Mouse (Mus musculus) midbrain, postnatal 0 days (tissue): ENCODE measurements around the gene Crygc. TPM values are rescaled to one million over a fixed set of nuclear protein-coding genes. Genes with fewer than 3 reads are reported as not detected.

Experiments
- ATAC-seq: fragments of 200-750 bp; cut with Nextera tagmentation; 2 replicates; pipeline ENCODE4 v1.8.0; 2017; ENCODE audit warnings: moderate number of reproducible peaks, mild to moderate bottlenecking, moderate TSS enrichment, moderate library complexity; ENCODE audit not compliant: low FRiP score
- DNase-seq: peaks from one replicate; pipeline ENCODE4 v3.0.0-alpha.2; 2015; ENCODE audit warnings: low spot score
- H3K27ac ChIP-seq: fragments of 300-500 bp; sonication (generic); 2 replicates; pipeline ENCODE4 v1.5.1; 2014; ENCODE audit warnings: low read depth, mild to moderate bottlenecking, low read length, mixed read lengths
- H3K27me3 ChIP-seq: fragments of 300-500 bp; sonication (generic); 2 replicates; pipeline ENCODE4 v1.6.1; 2014; ENCODE audit warnings: low read length, control low read depth, mixed read lengths; ENCODE audit not compliant: insufficient read depth
- H3K36me3 ChIP-seq: fragments of 300-500 bp; sonication (generic); 2 replicates; pipeline ENCODE4 v1.6.1; 2014; ENCODE audit warnings: low read length, control low read depth, mixed read lengths; ENCODE audit not compliant: insufficient read depth
- H3K4me1 ChIP-seq: fragments of 300-500 bp; sonication (generic); 2 replicates; pipeline ENCODE4 v1.6.1; 2014; ENCODE audit warnings: mild to moderate bottlenecking, control low read depth, antibody characterized with exemption, low read length, mixed read lengths; ENCODE audit not compliant: insufficient read depth
- H3K4me2 ChIP-seq: fragments of 300-500 bp; sonication (generic); 2 replicates; pipeline ENCODE4 v1.6.1; 2014; ENCODE audit warnings: low read depth, mild to moderate bottlenecking, low read length, mixed read lengths; ENCODE audit not compliant: poor library complexity, severe bottlenecking
- H3K4me3 ChIP-seq: fragments of 300-500 bp; sonication (generic); 2 replicates; pipeline ENCODE4 v1.5.1; 2014; ENCODE audit warnings: low read depth, mild to moderate bottlenecking, low read length, moderate library complexity
- H3K9ac ChIP-seq: fragments of 300-500 bp; sonication (generic); replicated peaks from 2 replicates; pipeline ENCODE4 v1.6.1; 2014; ENCODE audit warnings: mild to moderate bottlenecking, low read length, moderate library complexity, mixed read lengths; ENCODE audit not compliant: poor library complexity, severe bottlenecking
- H3K9me3 ChIP-seq: fragments of 300-500 bp; sonication (generic); 2 replicates; pipeline ENCODE4 v1.6.1; 2016; ENCODE audit warnings: low read length, control low read depth
- CTCF ChIP-seq: IDR thresholded peaks from 2 replicates; pipeline ENCODE4 v1.5.1; 2016; ENCODE audit warnings: antibody characterized with exemption, mild to moderate bottlenecking
- WGBS: fragments of 180-500 bp; shearing (Covaris S2); extraction: QIAGEN DNeasy Blood & Tissue Kit; methylation state at CpG from one replicate; pipeline ENCODE4 v1.1.7; 2014; 5-methylcytosine and 5-hydroxymethylcytosine counted together
- polyA plus RNA-seq: library from polyadenylated mRNA; unstranded; fragments of >200 nt; fragmentation: Nextera tagmentation; extraction: Ambion mirVana; gene quantifications from 2 replicates; pipeline ENCODE4 v1.2.1, GENCODE M21; 2015
- total RNA-seq: library from RNA; depleted of rRNA; stranded (reverse); fragments of >200 nt; gene quantifications from 2 replicates; pipeline ENCODE4 v1.2.3, GENCODE M21; 2014

Gene Crygc
- total and polyA plus RNA-seq, 2 experiments from 2014 or later = not detected

- peak overlapping the region; percentile 28 for H3K4me2 ChIP-seq
- no peak for ATAC-seq
These were observed 39.3 kb upstream of the Crygc start for GRCm38 (mm10) chr1:65112807-65113196.

GRCm38 (mm10) chr1:65112031-65112806 lies 38.7 kb upstream of the Crygc start:
- 10% methylated on average over 8 of the region's 8 CpGs for WGBS
- ATAC-seq (0 out of 2 replicates have a peak, but pooled peaks have one; percentile 72), DNase-seq (peak; percentile 92)
- H3K4me2 ChIP-seq = peak overlapping the region; percentile 28
- H3K36me3 ChIP-seq = no peaks in the 10 kb centered on the region
- TF ChIP-seq CTCF = peak; percentile 96
- no peak overlapping the region for H3K27ac ChIP-seq
- no peaks in the 10 kb centered on the region for H3K4me1 ChIP-seq
- H3K9ac ChIP-seq = no peak overlapping the region
- 0 out of 2 replicates have a peak overlapping the region, but pooled peaks have one; percentile 6 for H3K4me3 ChIP-seq
- no peaks in the 10 kb centered on the region for H3K27me3 ChIP-seq
- H3K9me3 ChIP-seq = no peaks in the 10 kb centered on the region

More at GRCm38 (mm10) chr1:65112807-65113196, 39.3 kb upstream of the Crygc start:
- H3K27ac ChIP-seq = no peak overlapping the region
- H3K36me3 ChIP-seq = no peaks in the 10 kb centered on the region
- no peaks in the 10 kb centered on the region for H3K4me1 ChIP-seq
- no peaks in the 10 kb centered on the region for H3K9me3 ChIP-seq
- no peak for TF ChIP-seq CTCF
- WGBS = 54% methylated on average over 14 of the region's 14 CpGs
- H3K27me3 ChIP-seq = no peaks in the 10 kb centered on the region
- DNase-seq = no peak
- H3K9ac ChIP-seq = no peak overlapping the region
- 0 out of 2 replicates have a peak overlapping the region, but pooled peaks have one; percentile 6 for H3K4me3 ChIP-seq

DNA sequence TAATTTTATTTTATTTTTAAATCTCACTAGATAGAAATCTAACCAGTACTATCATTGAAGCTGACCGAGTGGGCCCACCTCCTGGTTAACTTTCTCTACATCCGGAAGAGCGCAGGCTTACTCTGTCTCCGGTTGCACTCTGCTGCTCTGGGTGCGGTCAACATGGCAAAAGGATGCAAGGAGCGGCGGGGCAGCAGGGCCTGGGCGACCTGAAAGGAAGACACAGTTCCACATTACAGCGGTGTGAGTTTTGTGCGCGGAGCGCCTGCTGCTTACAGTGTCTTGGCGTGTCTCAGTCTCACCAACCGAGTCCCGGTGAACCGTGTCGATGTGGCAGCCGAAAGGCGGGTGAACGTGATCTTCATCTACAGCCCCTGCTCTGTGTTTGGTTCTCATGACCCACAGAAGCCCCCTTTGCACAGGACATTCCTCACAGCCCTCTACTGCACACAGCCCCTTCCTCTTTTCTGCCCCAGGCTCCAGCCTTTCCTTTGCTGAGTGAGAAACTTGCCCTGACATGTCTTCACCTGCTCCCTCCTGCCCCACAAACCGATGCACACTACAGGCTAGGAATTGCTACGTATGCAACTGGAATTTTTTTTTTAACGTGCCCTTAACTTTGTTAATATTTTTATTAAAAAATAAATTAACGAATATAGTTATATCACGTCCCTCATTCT lies 36.4 kb upstream of the Crygc start:
- H3K4me3 ChIP-seq = no peak overlapping the region
- no peaks in the 10 kb centered on the region for H3K36me3 ChIP-seq
- DNase-seq (no peak), ATAC-seq (no peak)
- H3K9ac ChIP-seq = no peak overlapping the region
- no peaks in the 10 kb centered on the region for H3K27me3 ChIP-seq
- no peaks in the 10 kb centered on the region for H3K4me1 ChIP-seq
- H3K27ac ChIP-seq = no peak overlapping the region
- WGBS = 81% methylated on average over 25 of the region's 25 CpGs
- no peaks in the 10 kb centered on the region for H3K9me3 ChIP-seq
- no peak for TF ChIP-seq CTCF
- H3K4me2 ChIP-seq = no peak overlapping the region

DNA sequence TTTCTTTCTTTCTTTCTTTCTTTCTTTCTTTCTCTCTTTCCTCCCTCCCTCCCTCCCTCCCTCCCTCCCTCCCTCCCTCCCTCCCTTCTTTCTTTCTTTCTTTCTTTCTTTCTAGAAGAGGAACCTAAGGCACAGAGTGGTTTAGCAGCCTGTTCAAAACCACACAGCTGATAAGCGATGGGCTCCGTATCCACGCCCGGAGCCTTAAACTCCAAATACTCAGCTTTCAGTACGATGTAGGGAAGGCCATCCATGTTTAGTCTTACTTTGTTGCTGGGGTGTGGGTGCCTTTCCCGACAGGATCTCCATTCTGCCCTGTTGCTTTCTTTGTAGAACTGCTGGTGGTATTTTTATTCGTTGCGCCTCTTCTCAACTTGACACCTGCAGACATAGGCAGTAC lies 35.7 kb upstream of the Crygc start:
- no peak overlapping the region for H3K4me3 ChIP-seq
- no peak overlapping the region for H3K4me2 ChIP-seq
- H3K4me1 ChIP-seq = no peaks in the 10 kb centered on the region
- no peak overlapping the region for H3K27ac ChIP-seq
- no peak for DNase-seq
- no peaks in the 10 kb centered on the region for H3K9me3 ChIP-seq
- no peaks in the 10 kb centered on the region for H3K36me3 ChIP-seq
- H3K27me3 ChIP-seq = no peaks in the 10 kb centered on the region
- WGBS = 96% methylated on average over 8 of the region's 8 CpGs
- no peak for ATAC-seq
- no peak for TF ChIP-seq CTCF
- H3K9ac ChIP-seq = no peak overlapping the region

DNA sequence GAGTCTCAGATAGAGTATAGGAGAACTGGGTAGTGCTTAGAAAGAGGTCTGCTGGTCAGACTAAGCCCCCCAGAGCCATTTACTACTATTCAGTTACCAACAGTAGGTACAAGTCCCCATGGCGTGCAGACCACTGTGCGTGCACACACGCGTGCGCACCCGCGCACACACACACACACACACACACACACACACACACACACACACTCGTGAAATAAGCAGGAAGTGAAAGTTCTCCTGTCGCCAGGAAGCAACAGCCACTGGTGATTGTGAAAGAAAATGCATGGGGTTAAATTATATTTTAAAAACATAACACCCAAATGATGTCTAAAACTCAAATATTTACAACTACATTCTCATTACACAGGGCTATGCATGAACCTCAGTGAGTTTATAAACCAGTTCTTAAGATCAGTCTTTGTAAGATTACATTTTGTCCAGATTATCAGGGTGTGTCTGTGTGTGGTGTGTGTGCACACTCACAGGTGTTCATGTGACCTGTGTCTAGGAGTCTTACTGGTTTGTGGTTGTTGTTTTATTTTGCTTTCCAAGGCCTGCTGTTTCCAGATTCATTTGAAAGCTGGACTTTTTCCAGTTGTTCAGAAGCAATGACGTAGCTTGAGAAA lies 34.3 kb upstream of the Crygc start:
- no peaks in the 10 kb centered on the region for H3K36me3 ChIP-seq
- TF ChIP-seq CTCF = no peak
- H3K4me1 ChIP-seq = no peaks in the 10 kb centered on the region
- H3K27me3 ChIP-seq = no peaks in the 10 kb centered on the region
- no peak overlapping the region for H3K4me2 ChIP-seq
- no peak for ATAC-seq
- no peak overlapping the region for H3K27ac ChIP-seq
- no peaks in the 10 kb centered on the region for H3K9me3 ChIP-seq
- WGBS = 92% methylated on average over 10 of the region's 10 CpGs
- H3K4me3 ChIP-seq = no peak overlapping the region
- DNase-seq = no peak
- H3K9ac ChIP-seq = no peak overlapping the region
